ENCODE assay signal across 21 mouse cellular contexts in genomic region chr9:30912161-30912560, GRCm38 (mm10). TPM values are rescaled to one million over a fixed set of nuclear protein-coding genes. Genes with fewer than 3 reads are reported as not detected.
DNase-seq lines count a peak whose midpoint lies in the region; ATAC-seq and TF ChIP-seq lines count a peak whose summit lies in the region.
"Had no signal": no experiment of that assay in that cellular context is flagged by ENCODE, and none has a peak within 500 bp of the region (broad histone marks: within the 10 kb centered on the region; RNA-seq: fewer than 3 reads in every experiment).

No protein-coding gene starts in this region.

- TF ChIP-seq CTCF in liver, postnatal 0 days (IDR thresholded peaks at IDR 0.05; ENCODE audit: low read depth), result no peak

- H3K9me3 ChIP-seq in kidney, embryonic 16.5 days (ENCODE audit: low read length), result no peaks in the 10 kb centered on the region
- H3K9me3 ChIP-seq in liver, embryonic 16.5 days (replicated peaks; ENCODE audit: control insufficient read depth, low read length), result no peaks in the 10 kb centered on the region
- H3K9me3 ChIP-seq in liver, postnatal 0 days (ENCODE audit: low read length), result no peaks in the 10 kb centered on the region
- H3K9me3 ChIP-seq: embryonic facial prominence, embryonic 15.5 days; forebrain, embryonic 10.5 days; heart, embryonic 10.5 days; hindbrain, embryonic 12.5 days had no signal

- H3K4me3 ChIP-seq in kidney, embryonic 16.5 days (ENCODE audit: low read length), result no peak overlapping the region
- no peak overlapping the region for H3K4me3 ChIP-seq in liver, embryonic 16.5 days (ENCODE audit: low read depth, low read length)
- no peak overlapping the region for H3K4me3 ChIP-seq in liver, postnatal 0 days (ENCODE audit: low read depth, low read length)
- no peak overlapping the region for H3K4me3 ChIP-seq in brown adipose tissue, adult 24 weeks (ENCODE audit: insufficient read depth, low read depth, low read length)
- H3K4me3 ChIP-seq: embryonic facial prominence, embryonic 15.5 days; erythroblast, embryonic 14.5 days; forebrain, embryonic 10.5 days; gastrocnemius, adult 2 months; heart, embryonic 10.5 days; hindbrain, embryonic 12.5 days had no signal

- peaks cover 2% of the 10 kb centered on the region; the same call in 1 of the 2 replicates for H3K36me3 ChIP-seq in kidney, embryonic 16.5 days (ENCODE audit: insufficient read depth, low read length)
- H3K36me3 ChIP-seq in liver, embryonic 16.5 days (ENCODE audit: control insufficient read depth, insufficient read depth), result no peaks in the 10 kb centered on the region
- H3K36me3 ChIP-seq in liver, postnatal 0 days (replicated peaks; ENCODE audit: insufficient read depth, low read length), result no peaks in the 10 kb centered on the region
- H3K36me3 ChIP-seq: embryonic facial prominence, embryonic 15.5 days; hindbrain, embryonic 12.5 days had no signal

- H3K9ac ChIP-seq in kidney, embryonic 16.5 days (replicated peaks; ENCODE audit: low read length), result no peak overlapping the region
- H3K9ac ChIP-seq in liver, embryonic 16.5 days (ENCODE audit: low read depth, low read length), result no peak overlapping the region
- no peak overlapping the region for H3K9ac ChIP-seq in liver, postnatal 0 days (replicated peaks)
- H3K9ac ChIP-seq: embryonic facial prominence, embryonic 15.5 days; hindbrain, embryonic 12.5 days had no signal

- no peak for ATAC-seq in kidney, embryonic 16.5 days (ENCODE audit: low FRiP score, low TSS enrichment)
- peak; percentile 58; the same call in 1 of the 2 replicates for ATAC-seq in liver, embryonic 16.5 days (ENCODE audit: low read depth)
- no peak for ATAC-seq in liver, postnatal 0 days
- ATAC-seq: forebrain, embryonic 14.5 days had no signal

- H3K4me2 ChIP-seq in kidney, embryonic 16.5 days (replicated peaks; ENCODE audit: low read depth, low read length), result no peak overlapping the region
- H3K4me2 ChIP-seq in liver, embryonic 16.5 days (ENCODE audit: low read depth, low read length), result no peak overlapping the region
- no peak overlapping the region for H3K4me2 ChIP-seq in liver, postnatal 0 days (ENCODE audit: low read depth, low read length)
- H3K4me2 ChIP-seq: embryonic facial prominence, embryonic 15.5 days; hindbrain, embryonic 12.5 days had no signal

- no peak for DNase-seq in kidney, postnatal 4 days
- no peak for DNase-seq in liver, postnatal 0 days
- peak; percentile 62 for DNase-seq in yolk sac, embryonic 10.5 days (ENCODE audit: low spot score)
- DNase-seq: adrenal gland, adult 2 months; adrenal gland, postnatal 25 days; cerebellum, adult 2 months; cerebellum, postnatal 14 days; embryo, embryonic 11 days; gastrocnemius, adult 2 months; heart, adult 18-20 months; heart, postnatal 10 days; heart, postnatal 4 days had no signal

- no peaks in the 10 kb centered on the region for H3K4me1 ChIP-seq in kidney, embryonic 16.5 days (ENCODE audit: insufficient read depth, low read length)
- H3K4me1 ChIP-seq in liver, embryonic 16.5 days (ENCODE audit: control insufficient read depth, low read depth, low read length), result no peaks in the 10 kb centered on the region; the same call in 1 of the 2 replicates
- H3K4me1 ChIP-seq in liver, postnatal 0 days (ENCODE audit: insufficient read depth), result peaks cover 11% of the 10 kb centered on the region
- peaks cover 8% of the 10 kb centered on the region for H3K4me1 ChIP-seq in brown adipose tissue, adult 24 weeks (ENCODE audit: control insufficient read depth, insufficient read depth, insufficient read length, low read length)
- H3K4me1 ChIP-seq: hindbrain, embryonic 12.5 days had no signal

- WGBS in kidney, embryonic 16.5 days, result 65% methylated on average over 3 of the region's 3 CpGs
- WGBS in liver, embryonic 16.5 days (ENCODE audit: insufficient replicate concordance), result 35% methylated on average over 3 of the region's 3 CpGs
- WGBS in liver, postnatal 0 days (ENCODE audit: insufficient replicate concordance), result 40% methylated on average over 3 of the region's 3 CpGs

- no peak for TF ChIP-seq EP300 in liver, postnatal 0 days (IDR thresholded peaks at IDR 0.05; ENCODE audit: low read depth)

- H3K27ac ChIP-seq in kidney, embryonic 16.5 days (ENCODE audit: low read length), result peak overlapping the region; percentile 27; the same call in 1 of the 2 replicates
- H3K27ac ChIP-seq in liver, embryonic 16.5 days (ENCODE audit: low read length), result no peak overlapping the region
- H3K27ac ChIP-seq in liver, postnatal 0 days (ENCODE audit: low read depth), result no peak overlapping the region
- 0 out of 2 replicates have a peak overlapping the region, but pooled peaks have one; percentile 15 for H3K27ac ChIP-seq in brown adipose tissue, adult 24 weeks (replicated peaks; ENCODE audit: low read depth, low read length)
- H3K27ac ChIP-seq: embryonic facial prominence, embryonic 15.5 days; forebrain, embryonic 10.5 days; gastrocnemius, adult 2 months; heart, embryonic 10.5 days; hindbrain, embryonic 12.5 days had no signal

- no peaks in the 10 kb centered on the region for H3K27me3 ChIP-seq in kidney, embryonic 16.5 days (ENCODE audit: insufficient read depth, low read length)
- H3K27me3 ChIP-seq in liver, embryonic 16.5 days (ENCODE audit: control insufficient read depth, insufficient read depth, low read depth, low read length), result no peaks in the 10 kb centered on the region
- no peaks in the 10 kb centered on the region for H3K27me3 ChIP-seq in liver, postnatal 0 days (ENCODE audit: insufficient read depth, low read length)
- H3K27me3 ChIP-seq: embryonic facial prominence, embryonic 15.5 days; hindbrain, embryonic 12.5 days had no signal

RNA-seq across cellular contexts. Expression of gene Adamts15, which starts 10.1 kb away (rescaled TPM):
- 9.2 and 9.8 TPM in 2 replicates for polyA plus RNA-seq in kidney, embryonic 16.5 days (2015; fragmentation: Nextera tagmentation; extraction: Ambion mirVana)
- 0.64 and 0.81 TPM in 2 replicates for polyA plus RNA-seq in liver, embryonic 16.5 days (2015; fragmentation: Nextera tagmentation; extraction: Ambion mirVana)
- polyA plus RNA-seq in liver, postnatal 0 days (2015; fragmentation: Nextera tagmentation; extraction: Ambion mirVana), result 0.81 and 1.1 TPM in 2 replicates
- polyA plus RNA-seq in brown adipose tissue, adult 24 weeks (2012; ENCODE audit: insufficient read depth, insufficient read length, missing spikeins), result 0.50 and 0.63 TPM in 2 replicates
- polyA plus RNA-seq: erythroblast, embryonic 14.5 days had no signal

RNA-seq across cellular contexts. Expression of gene Adamts8, which starts 30.2 kb away (rescaled TPM):
- polyA plus RNA-seq in kidney, embryonic 16.5 days (2015; fragmentation: Nextera tagmentation; extraction: Ambion mirVana), result 0.59 and 0.76 TPM in 2 replicates
- polyA plus RNA-seq in liver, embryonic 16.5 days (2015; fragmentation: Nextera tagmentation; extraction: Ambion mirVana), result 0.12 and 0.18 TPM in 2 replicates
- 0.05 and 0.06 TPM in 2 replicates for polyA plus RNA-seq in liver, postnatal 0 days (2015; fragmentation: Nextera tagmentation; extraction: Ambion mirVana)
- not detected in 2 replicates for polyA plus RNA-seq in brown adipose tissue, adult 24 weeks (2012; ENCODE audit: insufficient read depth, insufficient read length, missing spikeins)
- polyA plus RNA-seq: erythroblast, embryonic 14.5 days had no signal

Comparison
In these comparisons a context has a peak if more than half of its experiments do, and no peak if none do; other contexts are left out.
1. H3K27ac ChIP-seq: peak in kidney, embryonic 16.5 days (single experiment) and brown adipose tissue, adult 24 weeks (single experiment); none in liver, embryonic 16.5 days (single experiment) and liver, postnatal 0 days (single experiment).